Mouse (Mus musculus) cortical plate, adult 2 months (tissue): ENCODE results near the gene Dlx5.

Experiments
- CTCF ChIP-seq: fragments of 200-500 bp; IDR thresholded peaks from 2 replicates; pipeline ENCODE4 v1.5.1; 2011; ENCODE audit warnings: mild to moderate bottlenecking, control low read depth, low read length; ENCODE audit not compliant: insufficient read depth; ENCODE audit errors: extremely low read depth
- POLR2A ChIP-seq: fragments of 200-500 bp; IDR thresholded peaks from 2 replicates; pipeline ENCODE4 v1.6.1; 2011; ENCODE audit warnings: mild to moderate bottlenecking, low read length, control low read depth; ENCODE audit not compliant: insufficient read depth; ENCODE audit errors: extremely low read depth

DNA sequence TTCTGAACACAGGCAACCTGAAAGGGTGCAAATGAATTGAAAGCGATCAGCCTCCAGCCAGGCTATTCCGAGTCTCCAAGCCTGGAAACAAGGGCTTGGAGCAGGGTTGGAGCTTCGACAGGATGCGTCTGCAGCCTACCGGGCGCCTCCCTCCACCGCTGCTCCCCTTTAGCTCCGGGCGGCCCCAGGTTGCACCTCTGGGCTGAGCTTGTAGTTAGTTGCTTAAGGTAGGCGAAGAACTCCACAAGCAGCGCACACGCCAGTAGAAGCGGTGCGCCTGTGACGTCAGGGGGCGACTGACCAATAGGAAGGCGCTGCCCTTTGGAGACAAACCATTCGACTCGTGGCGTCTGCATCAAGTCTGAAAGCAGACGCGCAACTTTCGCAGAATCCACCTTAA, 19.3 kb downstream of the Dlx5 start:
- no peak for TF ChIP-seq CTCF
- TF ChIP-seq POLR2A = peak; percentile 71
